Mouse (Mus musculus) layer of hippocampus, adult 9-10 months (tissue): ENCODE data around the gene Olfr718-ps1.
"Not testable (repeated sequence)": the region's sequence is repeated elsewhere in the genome, so short reads cannot be mapped to it uniquely, and the experiment has no call there.

ENCODE experiments used
- DNase-seq: peaks from one replicate; pipeline ENCODE4 v3.0.0; 2022; ENCODE audit warnings: low spot score

The Olfr718-ps1 gene

GRCm38 (mm10) chr5:143147481-143147880 lies at the start of gene Olfr718-ps1:
TSS of gene Olfr718-ps1 (minus strand) at chr5:143147581.
- no peak for DNase-seq

GRCm38 (mm10) chr5:143196506-143196905 lies 49.1 kb upstream of the Olfr718-ps1 start:
- DNase-seq: no peak

GRCm38 (mm10) chr5:143195166-143195565 lies 47.8 kb upstream of the Olfr718-ps1 start:
- DNase-seq: no peak

- DNase-seq: not testable (repeated sequence)
These were observed 47.4 kb upstream of the Olfr718-ps1 start for GRCm38 (mm10) chr5:143194747-143195146.

GRCm38 (mm10) chr5:143192806-143193205 lies 45.4 kb upstream of the Olfr718-ps1 start:
- no peak for DNase-seq

GRCm38 (mm10) chr5:143188014-143188413 lies 40.6 kb upstream of the Olfr718-ps1 start:
- DNase-seq: not testable (repeated sequence)

GRCm38 (mm10) chr5:143180255-143181076 lies 33.1 kb upstream of the Olfr718-ps1 start, which contains the start of the genes Rbak and Spdye4b:
TSS of gene Rbak (minus strand) at chr5:143180775.
TSS of gene Spdye4b (plus strand) at chr5:143181017.
- peak; percentile 87 for DNase-seq

GRCm38 (mm10) chr5:143179179-143179578 lies 31.8 kb upstream of the Olfr718-ps1 start:
- no peak for DNase-seq

- DNase-seq: no peak
These were observed 30.3 kb upstream of the Olfr718-ps1 start for GRCm38 (mm10) chr5:143177541-143178200.

GRCm38 (mm10) chr5:143175970-143176369 lies 28.6 kb upstream of the Olfr718-ps1 start:
- no peak for DNase-seq

GRCm38 (mm10) chr5:143165508-143166070 lies 18.2 kb upstream of the Olfr718-ps1 start:
- no peak for DNase-seq

GRCm38 (mm10) chr5:143155534-143155933 lies 8.2 kb upstream of the Olfr718-ps1 start:
- no peak for DNase-seq

GRCm38 (mm10) chr5:143153756-143154155 lies 6.4 kb upstream of the Olfr718-ps1 start:
- DNase-seq: no peak

GRCm38 (mm10) chr5:143150044-143150443 lies 2.7 kb upstream of the Olfr718-ps1 start:
- DNase-seq: no peak

GRCm38 (mm10) chr5:143149536-143149935 lies 2.2 kb upstream of the Olfr718-ps1 start:
- DNase-seq: no peak

- no peak for DNase-seq
These were observed 1.3 kb upstream of the Olfr718-ps1 start for GRCm38 (mm10) chr5:143148661-143149060.

GRCm38 (mm10) chr5:143137580-143137979 lies 9.8 kb downstream of the Olfr718-ps1 start:
- no peak for DNase-seq

GRCm38 (mm10) chr5:143135042-143135441 lies 12.3 kb downstream of the Olfr718-ps1 start:
- DNase-seq: no peak

- not testable (repeated sequence) for DNase-seq
These were observed 13.0 kb downstream of the Olfr718-ps1 start for GRCm38 (mm10) chr5:143134216-143135010.

- DNase-seq: no peak
These were observed 14.4 kb downstream of the Olfr718-ps1 start for GRCm38 (mm10) chr5:143132935-143133514.

GRCm38 (mm10) chr5:143130342-143130741 lies 17.0 kb downstream of the Olfr718-ps1 start:
- no peak for DNase-seq
